Mouse (Mus musculus) bone marrow macrophage, adult 2 months (primary cell): ENCODE data around the gene St13.

Source experiments
- CTCF ChIP-seq: IDR thresholded peaks from 2 replicates; pipeline ENCODE4 v1.5.1; 2012; ENCODE audit warnings: low read depth, mild to moderate bottlenecking, low read length, moderate library complexity
- POLR2A ChIP-seq: IDR thresholded peaks from 2 replicates; pipeline ENCODE4 v1.6.1; 2012; ENCODE audit warnings: mild to moderate bottlenecking, low read depth, low read length, borderline replicate concordance

DNA sequence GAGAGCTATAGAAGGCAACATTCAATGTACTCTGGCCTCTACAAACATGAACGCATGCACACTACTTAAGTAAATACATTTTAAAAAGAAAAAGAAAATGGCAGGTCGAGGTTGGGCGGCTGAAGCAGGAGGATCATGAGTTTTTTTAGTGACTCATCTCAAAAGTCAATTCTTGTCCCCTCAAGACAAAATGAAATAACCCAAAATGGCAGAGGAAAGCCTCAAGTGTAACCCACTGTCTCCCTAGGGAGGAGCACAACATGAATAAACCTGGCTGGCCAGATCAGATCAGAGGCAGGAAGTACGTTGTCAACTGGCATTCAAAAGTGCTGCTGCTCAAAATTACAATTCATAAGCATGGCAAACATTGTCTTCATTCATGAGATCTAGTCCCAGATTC, 67.4 kb downstream of the St13 start:
- TF ChIP-seq CTCF (no peak), POLR2A (no peak)
